Mouse (Mus musculus) MN1 (cell line): Measurements from ENCODE around the gene Lrch1.
A peak's percentile ranks its signal among the peaks of the same experiment; 100 is the strongest.

Source experiments
- DNase-seq: peaks from one replicate; pipeline ENCODE4 v3.0.0-alpha.2; 2016; ENCODE audit warnings: low spot score

The Lrch1 gene

GRCm38 (mm10) chr14:74814848-74815789 lies 132.6 kb downstream of the Lrch1 start:
- no peak for DNase-seq

GRCm38 (mm10) chr14:74811617-74812016 lies 136.1 kb downstream of the Lrch1 start:
- no peak for DNase-seq

- DNase-seq, result no peak
Observed at GRCm38 (mm10) chr14:74801961-74802360, 145.7 kb downstream of the Lrch1 start.

- no peak for DNase-seq
Observed at GRCm38 (mm10) chr14:74798063-74798890, 149.4 kb downstream of the Lrch1 start.

GRCm38 (mm10) chr14:74797386-74798062 lies 150.2 kb downstream of the Lrch1 start:
- DNase-seq, result no peak

- DNase-seq, result no peak
Observed at GRCm38 (mm10) chr14:74794931-74795330, 152.7 kb downstream of the Lrch1 start.

- no peak for DNase-seq
Observed at GRCm38 (mm10) chr14:74792793-74793192, 154.9 kb downstream of the Lrch1 start.

GRCm38 (mm10) chr14:74790535-74790934 lies 157.1 kb downstream of the Lrch1 start:
- DNase-seq, result no peak

- no peak for DNase-seq
Observed at GRCm38 (mm10) chr14:74788766-74789165, 158.9 kb downstream of the Lrch1 start.

GRCm38 (mm10) chr14:74787717-74788116 lies 160.0 kb downstream of the Lrch1 start:
- DNase-seq, result no peak

GRCm38 (mm10) chr14:74784243-74784934 lies 163.3 kb downstream of the Lrch1 start:
- no peak for DNase-seq

GRCm38 (mm10) chr14:74774046-74774619 lies 173.5 kb downstream of the Lrch1 start:
- no peak for DNase-seq

- DNase-seq, result no peak
Observed at GRCm38 (mm10) chr14:74767892-74768291, 179.8 kb downstream of the Lrch1 start.

- DNase-seq, result peak; percentile 19
Observed at GRCm38 (mm10) chr14:74764191-74764918, 183.3 kb downstream of the Lrch1 start.

- no peak for DNase-seq
Observed at GRCm38 (mm10) chr14:74736850-74737249, 210.8 kb downstream of the Lrch1 start.

- DNase-seq, result no peak
Observed at GRCm38 (mm10) chr14:74735471-74735870, 212.2 kb downstream of the Lrch1 start.

- DNase-seq, result no peak
Observed at GRCm38 (mm10) chr14:74733397-74733796, 214.3 kb downstream of the Lrch1 start.

- DNase-seq, result peak; percentile 90
Observed at GRCm38 (mm10) chr14:74732079-74732783, 215.4 kb downstream of the Lrch1 start, which contains the start of gene Esd. Esd (plus strand) TSS chr14:74732297.

GRCm38 (mm10) chr14:74731221-74732078 lies 216.2 kb downstream of the Lrch1 start:
- no peak for DNase-seq
